Mouse (Mus musculus) CH12.LX (cell line): ENCODE results near the gene Zkscan14. TPM values are rescaled to one million over a fixed set of nuclear protein-coding genes. Genes with fewer than 3 reads are reported as not detected.

ENCODE experiments used
- DNase-seq: peaks from one replicate; pipeline ENCODE4 v3.0.0-alpha.2; 2013; ENCODE audit errors: extremely low read depth
- H3K27ac ChIP-seq: 2 replicates; pipeline ENCODE4 v1.5.1; 2012; ENCODE audit warnings: low read depth, mild to moderate bottlenecking, control low read depth, moderate library complexity; ENCODE audit not compliant: insufficient read depth
- H3K27me3 ChIP-seq: replicated peaks from 2 replicates; pipeline ENCODE3; 2012; ENCODE audit warnings: inconsistent platforms
- H3K36me3 ChIP-seq, 2 experiments: replicated peaks in 1 of 2; 2 replicates each; pipeline versions ENCODE3 to v1.6.1; 2012; ENCODE audit warnings: inconsistent platforms in 1 of 2, low read length in 1 of 2, mild to moderate bottlenecking in 1 of 2, mixed read lengths in 1 of 2, moderate library complexity in 1 of 2; ENCODE audit not compliant: control insufficient read depth in 1 of 2, insufficient read depth in 1 of 2
- H3K4me1 ChIP-seq, 2 experiments: 2 replicates each; pipeline ENCODE4 v1.6.1; 2012; ENCODE audit warnings: inconsistent platforms in 1 of 2, moderate library complexity in 1 of 2; ENCODE audit not compliant: insufficient read depth in 2 of 2, control insufficient read depth in 1 of 2
- H3K4me2 ChIP-seq: 2 replicates; pipeline ENCODE4 v1.6.1; 2012; ENCODE audit warnings: low read depth, mild to moderate bottlenecking, control low read depth; ENCODE audit not compliant: poor library complexity, insufficient read depth, severe bottlenecking
- H3K4me3 ChIP-seq, 3 experiments: fragments of 150-350 bp in 1 of 3; sonication (generic) in 1 of 3; replicated peaks in 1 of 3; 2 replicates each; pipeline versions ENCODE3 to v1.5.1; 2011 to 2012; ENCODE audit warnings: low read depth in 2 of 3, low read length in 2 of 3, mild to moderate bottlenecking in 2 of 3, moderate library complexity in 2 of 3, control low read depth in 1 of 3, improper control_type of control experiment in 1 of 3, inconsistent platforms in 1 of 3, mixed read lengths in 1 of 3; ENCODE audit not compliant: poor library complexity in 1 of 3
- H3K79me2 ChIP-seq: replicated peaks from 2 replicates; pipeline ENCODE4 v1.6.1; 2012; ENCODE audit warnings: mild to moderate bottlenecking, moderate library complexity; ENCODE audit not compliant: control insufficient read depth, poor library complexity, insufficient read depth, severe bottlenecking; ENCODE audit errors: extremely low read depth
- H3K9ac ChIP-seq: 2 replicates; pipeline ENCODE4 v1.6.1; 2012; ENCODE audit warnings: low read depth, mild to moderate bottlenecking, control low read depth, moderate library complexity; ENCODE audit not compliant: insufficient read depth
- H3K9me3 ChIP-seq: replicated peaks from 2 replicates; pipeline ENCODE3; 2012; ENCODE audit warnings: low read length, inconsistent platforms, mixed read lengths
- CHD1 ChIP-seq: IDR thresholded peaks from 2 replicates; pipeline ENCODE4 v1.6.1; 2012; ENCODE audit warnings: low read depth, low read length, improper control_type of control experiment, inconsistent platforms
- CHD2 ChIP-seq: IDR thresholded peaks from 2 replicates; pipeline ENCODE4 v1.6.1; 2011; ENCODE audit warnings: low read length, improper control_type of control experiment
- CTCF ChIP-seq, 2 experiments: IDR thresholded peaks in 1 of 2; conservative IDR thresholded peaks in 1 of 2; 2 replicates each; pipeline ENCODE4 v1.5.1; 2011 to 2012; ENCODE audit warnings: low read depth in 2 of 2, low read length in 2 of 2, improper control_type of control experiment in 1 of 2, inconsistent platforms in 1 of 2, mild to moderate bottlenecking in 1 of 2, moderate library complexity in 1 of 2
- IRF4 ChIP-seq: IDR thresholded peaks from 2 replicates; pipeline ENCODE4 v1.6.1; 2014; ENCODE audit warnings: low read depth, mild to moderate bottlenecking, inconsistent platforms, low read length, improper control_type of control experiment
- MAFK ChIP-seq: IDR thresholded peaks from 2 replicates; pipeline ENCODE4 v1.6.1; 2011; ENCODE audit warnings: low read length, improper control_type of control experiment; ENCODE audit not compliant: insufficient replicate concordance
- MAX ChIP-seq: IDR thresholded peaks from 2 replicates; pipeline ENCODE4 v1.6.1; 2011; ENCODE audit warnings: low read length, improper control_type of control experiment
- MAZ ChIP-seq: IDR thresholded peaks from 2 replicates; pipeline ENCODE4 v1.6.1; 2012; ENCODE audit warnings: low read depth, mild to moderate bottlenecking, inconsistent platforms, low read length, improper control_type of control experiment, moderate library complexity
- RAD21 ChIP-seq: IDR thresholded peaks from 2 replicates; pipeline ENCODE4 v1.6.1; 2011; ENCODE audit warnings: low read depth, mild to moderate bottlenecking, low read length, improper control_type of control experiment, moderate library complexity
- SIN3A ChIP-seq: IDR thresholded peaks from 2 replicates; pipeline ENCODE4 v1.6.1; 2012; ENCODE audit warnings: low read length, improper control_type of control experiment, inconsistent platforms
- SMC3 ChIP-seq: IDR thresholded peaks from 2 replicates; pipeline ENCODE4 v1.6.1; 2011; ENCODE audit warnings: low read depth, low read length, improper control_type of control experiment
- UBTF ChIP-seq: IDR thresholded peaks from 2 replicates; pipeline ENCODE4 v1.6.1; 2012; ENCODE audit warnings: low read depth, mild to moderate bottlenecking, inconsistent platforms, low read length, improper control_type of control experiment, moderate library complexity
- dilution Hi-C: fragments of 300-500 bp; cut with MboI; formaldehyde crosslinking; loops from 2 replicates; pipeline ENCODE4 v1.14.3; 2020; ENCODE audit warnings: low sequenced_read_pairs; ENCODE audit not compliant: extremely low pct_unique_long_range_greater_than_20kb, extremely low pct_ligation_motif_present
- in situ Hi-C: fragments of 300-500 bp; cut with MboI; formaldehyde crosslinking; loops from 3 replicates; pipeline ENCODE4 v1.14.3; 2019; ENCODE audit warnings: low sequenced_read_pairs, low pct_ligation_motif_present, low pct_unique_long_range_greater_than_20kb, mixed read lengths
- polyA plus RNA-seq: library from polyadenylated mRNA; unstranded; fragments of >175 nt; gene quantifications from 2 replicates; pipeline ENCODE4 v1.2.1, GENCODE M21; 2012; ENCODE audit warnings: low read depth; ENCODE audit not compliant: insufficient read length
- total RNA-seq, 2 experiments: library from RNA; depleted of rRNA; stranded (reverse); fragments of 300-350 nt in 1 of 2; fragments of >200 nt in 1 of 2; gene quantifications; 2 replicates each; pipeline ENCODE4 v1.2.3; 2012 to 2014

The Zkscan14 gene
- total and polyA plus RNA-seq, 3 experiments = 10.1 to 12.1 (median 10.7) TPM

- Histone ChIP-seq H3K79me2 (no peaks in the 10 kb centered on the region; the same call in 1 of the 2 replicates), H3K4me1 (no peaks in the 10 kb centered on the region), H3K9me3 (peaks cover 2% of the 10 kb centered on the region), H3K36me3 (peaks cover 45 to 73% of the 10 kb centered on the region in 2 experiments)
- in situ Hi-C loops (no loop called here), dilution Hi-C loops (no loop called here)
- TF ChIP-seq MAFK (peak; percentile 62; the same call in 1 of the 2 replicates), IRF4 (no peak), CHD2 (no peak)
- TF ChIP-seq, all 38 proteins: peak for 1
- Histone ChIP-seq H3K27ac (no peak overlapping the region), H3K27me3 (no peaks in the 10 kb centered on the region), H3K9ac (no peak overlapping the region), H3K4me2 (no peak overlapping the region), H3K4me3 (no peak overlapping the region)
- no peak for DNase-seq
These were observed 47.9 kb upstream of the Zkscan14 start for GRCm38 (mm10) chr5:145249520-145249919.

DNA sequence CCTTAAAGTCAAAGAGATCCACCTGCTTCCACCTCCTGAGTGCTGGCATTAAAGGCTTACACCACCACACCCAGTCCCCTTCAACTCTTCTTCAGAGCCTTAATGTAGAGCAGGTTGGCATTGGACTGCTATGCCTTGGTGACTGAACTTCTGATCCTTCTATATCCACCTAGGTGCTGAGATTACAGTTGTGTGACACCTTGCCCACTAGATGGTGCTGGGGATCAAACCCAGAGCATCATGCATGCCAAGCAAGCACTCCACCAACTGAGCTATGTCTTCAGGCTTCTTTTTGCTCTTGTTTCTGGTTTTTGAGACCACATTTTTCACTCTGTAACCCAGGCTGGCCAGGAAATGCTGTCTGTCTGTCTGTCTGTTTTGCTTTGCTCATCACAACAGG is 33.0 kb upstream of the Zkscan14 start:
- Histone ChIP-seq H3K4me2 (no peak overlapping the region), H3K9ac (no peak overlapping the region), H3K4me1 (peaks cover 0 to 17% of the 10 kb centered on the region in 2 experiments; a peak in 2 of 4 replicates), H3K27ac (no peak overlapping the region), H3K9me3 (no peaks in the 10 kb centered on the region), H3K79me2 (peaks cover 65% of the 10 kb centered on the region), H3K27me3 (no peaks in the 10 kb centered on the region)
- DNase-seq = peak; percentile 64
- no peak for TF ChIP-seq SIN3A
- TF ChIP-seq CHD1 = no peak
- peak; percentile 57 to 68 for TF ChIP-seq CTCF (conservative IDR thresholded peaks at IDR 0.05 in 1 of 2, IDR thresholded peaks at IDR 0.05 in 1 of 2; ENCODE audit: low read depth in 2 of 2, low read length in 2 of 2)
- TF ChIP-seq RAD21 = peak; percentile 57
- peak; percentile 35; the same call in 1 of the 2 replicates for TF ChIP-seq SMC3
- TF ChIP-seq, all 38 proteins: peak for 3
- H3K4me3 ChIP-seq = no peak overlapping the region
- dilution Hi-C loops (no loop called here), in situ Hi-C loops (no loop called here)
- H3K36me3 ChIP-seq = peaks cover 45 to 62% of the 10 kb centered on the region in 2 experiments

- Histone ChIP-seq H3K4me2 (peak overlapping the region; percentile 86), H3K9ac (peak overlapping the region; percentile 99), H3K27me3 (no peaks in the 10 kb centered on the region), H3K27ac (peak overlapping the region; percentile 54), H3K79me2 (peaks cover 50% of the 10 kb centered on the region), H3K4me3 (peak overlapping the region; percentile 64 to 98 (median 92)), H3K9me3 (no peaks in the 10 kb centered on the region), H3K4me1 (peaks cover 0 to 17% of the 10 kb centered on the region in 2 experiments; a peak in 2 of 4 replicates), H3K36me3 (peaks cover 32 to 36% of the 10 kb centered on the region in 2 experiments)
- peak; percentile 17 for DNase-seq
- TF ChIP-seq UBTF (peak; percentile 61; the same call in 1 of the 2 replicates), IRF4 (no peak), MAX (no peak; the same call in 1 of the 2 replicates), MAZ (no peak)
- dilution Hi-C loops = no loop called here
- in situ Hi-C loops = no loop called here
These were observed 30.3 kb upstream of the Zkscan14 start for GRCm38 (mm10) chr5:145231893-145232411.
